Mouse (Mus musculus) right cerebral cortex, adult 2 months (tissue): Measurements from ENCODE around the gene Ncaph.
A peak's percentile ranks its signal among the peaks of the same experiment; 100 is the strongest.
"Not testable (repeated sequence)": the region's sequence is repeated elsewhere in the genome, so short reads cannot be mapped to it uniquely, and the experiment has no call there.

Source experiments
- DNase-seq, 2 experiments: peaks; one replicate each; pipeline ENCODE4 v3.0.0; 2021 to 2022; ENCODE audit warnings: low spot score in 2 of 2

The Ncaph gene

DNA sequence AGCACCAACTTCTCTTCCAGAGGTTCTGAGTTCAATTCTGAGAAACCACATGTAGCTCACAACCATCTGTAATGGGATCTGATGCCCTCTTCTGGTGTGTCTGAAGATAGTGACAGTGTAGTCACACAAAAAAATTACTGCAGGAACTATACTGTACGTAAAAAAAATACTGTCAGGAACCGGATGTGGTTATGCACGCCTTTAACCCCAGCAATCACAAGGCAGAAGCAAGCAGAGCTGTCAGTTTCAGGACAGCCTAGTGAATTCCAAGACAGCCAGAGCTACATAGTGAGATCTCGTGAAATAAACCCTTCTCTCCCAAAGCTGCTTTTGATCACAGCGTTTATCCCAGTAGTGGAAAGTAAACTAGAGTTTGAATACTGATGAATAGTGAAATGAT lies 47.5 kb downstream of the Ncaph start:
- no peak for DNase-seq

DNA sequence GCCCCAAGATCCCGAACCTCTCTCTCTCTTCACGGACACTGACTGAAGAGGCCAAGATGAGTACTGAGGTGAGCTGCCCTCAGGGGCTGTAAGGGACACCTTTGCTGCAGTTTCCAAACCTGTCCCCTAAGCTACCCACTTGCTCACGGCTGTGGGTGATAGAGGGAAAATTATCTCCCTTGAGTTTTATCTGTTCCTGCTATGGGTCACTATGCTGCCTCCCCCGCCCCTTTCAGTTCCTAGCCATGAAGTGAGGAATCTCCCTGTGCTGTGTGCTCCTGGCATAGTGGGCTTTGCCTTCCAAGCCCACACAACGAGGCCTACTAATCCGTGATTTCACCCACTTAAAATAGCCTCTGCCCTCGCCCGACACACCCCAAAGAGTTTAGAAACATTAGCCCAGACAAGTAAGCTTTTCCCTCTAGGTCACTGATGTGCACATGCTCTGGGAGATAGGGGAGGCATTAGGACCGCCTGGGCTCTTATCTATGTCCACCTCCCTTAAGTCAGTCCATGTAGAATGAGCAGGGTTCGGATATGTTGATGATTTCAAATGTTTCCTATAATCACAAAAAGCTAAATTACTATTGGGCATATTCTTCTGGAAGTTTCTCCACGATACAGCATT lies 53.0 kb downstream of the Ncaph start:
- no peak for DNase-seq

DNA sequence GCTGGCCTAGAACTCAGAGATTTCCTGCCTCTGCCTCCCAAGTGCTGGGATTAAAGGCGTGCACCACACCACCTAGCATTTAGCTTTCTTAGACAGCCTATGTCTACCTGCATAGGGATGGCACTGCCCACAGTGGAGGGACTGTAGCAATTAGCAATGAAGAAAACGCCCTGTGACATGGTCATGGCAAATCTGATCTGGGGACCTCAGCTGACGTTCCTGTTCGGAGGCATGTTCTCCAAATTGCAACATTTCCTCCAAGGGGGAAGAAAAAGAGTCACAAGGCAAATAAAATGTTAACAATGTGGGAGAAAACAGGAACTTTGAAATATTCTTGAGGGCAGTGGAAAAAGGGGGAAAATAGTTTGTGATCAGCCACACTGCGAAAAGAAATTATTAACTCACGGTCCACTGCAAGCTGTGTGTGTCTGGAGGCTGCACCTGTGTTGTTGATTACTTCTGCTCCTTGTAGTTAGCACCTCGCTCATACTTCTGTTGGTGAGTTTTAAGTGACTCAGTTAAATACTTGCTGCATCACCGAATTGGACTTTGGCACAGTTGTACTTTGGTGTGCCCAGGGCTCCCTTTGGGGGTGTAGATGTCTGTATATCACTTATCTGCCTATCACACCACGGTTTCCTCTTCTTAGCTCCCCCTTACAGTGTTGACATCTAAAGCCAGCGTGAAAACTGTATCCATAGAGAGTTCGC lies 53.7 kb downstream of the Ncaph start:
- DNase-seq: no peak

DNA sequence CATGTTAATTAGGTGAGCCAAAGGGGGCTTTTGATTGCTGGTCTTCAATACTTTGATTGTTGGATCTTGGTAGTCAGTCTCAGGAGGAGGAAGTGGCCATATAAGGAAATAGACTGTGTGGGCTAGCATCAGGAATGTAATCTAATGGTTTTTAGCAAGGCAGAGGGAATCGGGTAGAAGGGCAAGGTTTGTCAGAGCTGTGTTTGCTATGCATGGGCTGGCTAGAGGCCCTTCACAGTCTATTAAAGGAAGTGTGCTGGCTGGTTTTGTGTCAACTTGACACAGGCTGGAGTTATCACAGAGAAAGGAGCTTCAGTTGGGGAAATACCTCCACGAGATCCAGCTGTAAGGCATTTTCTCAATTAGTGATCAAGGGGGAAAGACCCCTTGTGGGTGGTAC lies 54.7 kb downstream of the Ncaph start:
- DNase-seq: not testable (repeated sequence)

DNA sequence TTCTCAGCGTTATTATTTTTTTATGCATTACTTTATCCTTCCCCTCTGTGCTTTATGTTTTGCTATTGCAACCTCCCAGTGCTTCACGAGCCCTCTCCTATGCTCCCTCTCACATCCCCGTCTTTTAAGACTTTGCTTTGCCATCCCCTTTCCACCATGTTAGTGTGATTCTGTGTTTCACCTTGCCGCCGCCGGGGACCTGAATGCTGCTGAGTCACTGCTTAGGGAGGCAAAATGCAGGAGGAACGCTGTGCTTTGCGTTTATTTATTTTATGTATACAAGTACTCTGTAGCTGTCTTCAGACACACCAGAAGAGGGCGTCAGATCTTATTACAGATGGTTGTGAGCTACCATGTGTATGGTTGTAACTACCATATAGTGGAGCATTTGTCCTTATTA lies 56.1 kb downstream of the Ncaph start:
- no peak for DNase-seq

DNA sequence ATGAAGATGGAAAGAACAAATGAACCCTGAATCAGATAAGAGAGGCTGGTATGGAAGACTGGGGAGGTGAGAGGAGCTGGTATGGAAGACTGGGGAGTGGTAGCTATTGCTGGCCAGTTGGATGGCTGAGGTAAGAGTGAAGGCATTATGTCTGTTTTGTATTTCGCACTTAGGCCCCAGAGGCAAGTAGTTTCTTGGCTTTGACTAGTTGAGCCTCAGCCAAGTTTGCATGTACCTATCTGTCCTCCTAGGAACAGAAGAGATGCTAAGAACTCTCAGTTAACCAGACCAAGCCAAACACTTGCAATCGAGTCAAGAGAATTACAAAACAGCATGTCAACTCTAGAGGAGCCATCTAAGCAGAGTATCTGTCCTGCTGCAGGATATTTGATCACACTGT lies 59.6 kb downstream of the Ncaph start:
- no peak for DNase-seq

DNA sequence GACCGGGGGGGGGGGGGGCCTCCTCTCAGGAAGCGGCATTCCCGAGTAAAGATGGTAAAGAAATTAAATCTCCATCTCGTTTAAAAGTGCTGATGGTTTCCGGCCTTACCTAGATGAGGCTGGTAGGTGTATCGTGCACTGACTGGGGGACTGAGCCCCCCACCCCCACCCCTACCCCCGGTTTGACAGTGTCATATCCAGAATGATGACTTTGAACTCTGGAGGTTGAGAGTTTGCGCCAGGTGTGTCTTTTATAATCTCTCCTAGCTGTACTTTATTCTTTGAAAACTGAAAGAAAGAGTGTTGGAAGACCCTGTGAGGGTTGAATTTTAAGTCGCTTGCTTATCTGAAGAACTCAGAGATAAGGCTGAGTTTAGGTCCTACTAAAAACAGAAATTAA lies 62.9 kb downstream of the Ncaph start:
- no peak for DNase-seq

DNA sequence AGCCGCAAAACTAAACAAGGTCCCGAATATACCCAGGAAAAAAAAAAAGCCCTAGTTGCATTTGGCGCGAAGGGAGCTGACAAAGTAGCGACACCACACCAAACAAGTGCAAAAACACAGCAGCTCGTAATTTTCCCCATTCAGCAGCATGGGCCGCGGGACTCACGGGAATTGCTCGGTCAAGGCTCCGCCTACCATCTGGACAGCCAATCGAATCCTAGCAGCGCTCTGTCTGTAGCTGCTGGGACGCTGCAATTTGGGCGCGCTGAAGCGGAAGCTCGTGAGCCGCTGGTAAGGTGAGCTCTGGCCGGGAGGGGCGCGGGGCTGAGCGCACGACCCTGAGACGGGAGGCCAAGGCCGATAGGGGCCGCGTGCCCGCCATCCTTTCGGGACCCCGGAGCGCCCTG lies 63.3 kb downstream of the Ncaph start, which contains the start of gene Blvra:
Blvra (plus strand) TSS at position 231 of the 407 bp plus-strand sequence.
- DNase-seq: peak; percentile 88 to 89

DNA sequence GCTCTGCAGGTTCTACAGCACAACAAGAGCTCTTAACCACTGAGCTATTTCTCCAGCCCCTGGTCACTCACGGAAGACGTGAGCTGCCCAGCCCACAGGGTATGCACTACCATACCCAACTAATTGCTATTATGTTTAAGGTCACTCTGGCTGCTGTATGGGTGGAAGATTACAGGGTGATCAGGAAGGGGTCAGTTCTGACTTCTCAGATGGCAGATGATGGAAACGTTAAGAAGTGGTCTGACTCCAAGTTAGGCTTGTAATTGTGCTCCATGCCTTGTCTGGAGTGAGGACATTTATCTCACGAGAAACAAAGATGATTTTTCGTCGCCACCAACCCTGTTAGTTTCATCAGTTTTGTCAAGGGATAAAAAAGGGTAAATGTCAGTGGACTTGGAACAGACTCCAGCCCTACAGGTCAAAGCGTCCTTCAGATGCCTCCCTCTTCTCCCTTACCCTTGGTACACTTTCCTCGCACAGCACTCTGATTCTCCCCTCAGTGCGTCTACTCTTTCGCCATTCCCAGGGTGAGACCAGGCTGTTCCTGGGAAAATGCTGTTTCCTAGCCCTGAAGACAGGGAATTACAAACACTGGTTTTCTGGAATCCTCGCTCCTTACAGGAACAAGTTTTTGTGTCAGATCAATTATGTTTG lies 63.8 kb downstream of the Ncaph start:
- no peak for DNase-seq

DNA sequence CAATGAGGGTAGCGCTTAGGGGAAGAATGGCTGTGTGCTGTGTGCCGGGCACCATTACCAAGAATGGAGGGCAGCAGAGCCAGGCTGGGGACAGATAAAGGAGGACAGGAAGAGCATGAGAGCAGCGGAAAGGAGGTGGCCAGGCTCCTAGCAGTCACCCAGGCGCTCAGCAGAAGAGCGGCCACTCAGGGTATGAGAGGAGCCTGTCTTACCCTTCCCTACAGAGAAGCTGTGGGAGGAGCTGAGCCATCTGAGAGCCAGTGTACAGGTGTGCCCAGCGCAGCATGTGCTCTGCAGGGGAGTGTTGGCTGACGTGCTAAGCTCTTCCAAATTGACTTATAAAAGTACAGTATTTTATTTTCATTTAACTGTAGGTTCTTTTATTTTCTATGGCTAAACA lies 64.9 kb downstream of the Ncaph start:
- no peak for DNase-seq

DNA sequence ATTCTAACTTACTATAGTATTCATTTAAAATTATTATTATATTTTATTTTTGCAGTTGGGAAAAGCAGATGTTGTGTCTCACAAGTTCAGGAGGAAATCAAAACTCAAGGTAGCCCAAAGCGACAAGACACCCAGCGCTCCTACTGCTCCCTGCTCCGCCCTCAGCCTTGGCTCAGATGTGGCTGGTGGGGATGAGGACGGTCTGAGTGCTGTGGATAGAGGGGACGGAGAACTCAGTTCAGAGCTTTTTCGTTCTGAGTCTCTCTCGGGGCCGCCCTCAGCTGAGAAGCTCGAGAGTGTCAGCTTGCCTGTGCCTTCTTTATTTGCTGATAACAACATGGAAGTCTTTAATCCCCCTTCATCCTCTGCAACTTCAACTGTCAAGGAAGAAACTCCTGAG lies 72.3 kb downstream of the Ncaph start:
- DNase-seq: no peak
